Mouse (Mus musculus) CD4-positive naive resting alpha-beta T cell, adult 76 days (primary cell): ENCODE data around the gene Smarcd3. TPM values are rescaled to one million over a fixed set of nuclear protein-coding genes. Genes with fewer than 3 reads are reported as not detected.

Experiments used
- total RNA-seq: library from RNA; stranded (reverse); gene quantifications from one replicate; pipeline ENCODE4 v1.2.4, GENCODE M21; 2023

Gene Smarcd3
- total RNA-seq: not detected

DNA sequence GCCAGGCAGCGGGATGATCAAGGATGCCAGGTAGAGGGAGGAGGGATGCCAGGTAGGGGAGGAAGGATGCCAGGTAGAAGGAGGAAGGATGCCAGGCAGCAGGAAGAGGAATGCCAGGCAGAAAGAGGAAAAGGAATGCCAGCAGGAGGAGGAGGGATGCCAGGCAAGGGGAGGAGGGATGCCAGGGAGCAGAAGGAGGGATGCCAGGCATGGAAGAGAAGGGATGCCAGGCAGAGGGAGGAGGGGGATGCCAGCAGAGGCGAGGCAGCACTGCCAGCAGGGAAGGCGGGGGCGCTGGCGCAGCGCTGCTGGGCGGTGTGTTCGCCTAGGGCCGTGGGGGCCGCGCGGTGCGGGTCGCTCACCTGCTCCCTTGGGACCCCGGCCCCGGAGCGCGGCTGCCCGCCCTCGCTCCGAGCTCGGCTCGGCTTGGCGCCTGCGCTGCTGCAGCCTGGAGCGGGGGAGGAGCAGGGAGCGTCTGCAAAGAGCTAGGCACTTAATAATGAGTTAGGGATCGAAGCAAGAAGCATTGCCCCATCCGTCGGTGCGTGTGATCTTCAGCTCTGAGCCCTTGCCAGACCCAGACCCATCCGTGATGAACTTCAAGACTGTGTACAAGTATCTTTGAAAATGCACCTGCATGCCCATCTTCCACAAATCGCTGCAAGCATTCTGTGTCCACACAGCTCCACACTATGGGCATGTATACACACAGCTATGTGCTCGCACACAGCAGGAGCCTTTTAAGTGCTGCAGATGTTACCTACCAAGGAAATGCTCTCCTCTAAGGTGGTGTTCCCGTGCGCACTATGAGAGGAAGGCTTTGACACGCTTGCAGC lies at the start of gene Smarcd3:
Gene Smarcd3 (minus strand): TSS at position 426 of the 836 bp plus-strand sequence.

DNA sequence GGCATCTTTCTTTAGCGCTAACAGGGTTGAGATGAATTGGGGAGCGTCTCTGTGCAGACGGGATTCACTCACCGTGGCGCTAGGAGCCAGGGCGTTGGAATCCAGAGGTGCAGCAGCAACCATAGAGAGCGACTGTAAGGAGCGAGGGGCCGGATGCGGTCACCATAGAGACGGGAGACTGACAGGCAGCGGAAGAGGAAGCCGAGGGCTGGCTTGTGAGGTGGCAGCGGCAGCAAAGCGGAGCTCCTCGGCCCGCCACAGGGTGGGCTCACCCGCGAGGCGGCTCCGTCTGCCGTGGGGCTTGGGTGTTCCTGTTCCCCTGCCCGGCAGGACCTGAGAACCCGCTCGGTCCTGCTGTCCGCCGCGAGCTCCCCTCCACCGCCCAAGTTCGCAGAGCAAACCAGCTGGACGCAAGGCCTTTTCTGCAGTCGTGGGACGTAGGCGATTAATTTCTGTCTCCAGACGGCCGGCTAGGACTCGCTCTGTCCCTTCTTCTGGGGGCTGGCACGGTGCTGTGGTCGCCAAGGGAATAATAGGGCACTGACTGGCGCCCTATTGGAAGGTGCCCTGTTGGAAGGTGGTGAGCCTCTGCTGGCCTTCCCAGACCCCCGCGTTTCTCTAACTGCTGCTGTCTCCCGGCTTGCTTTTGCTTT lies 37.5 kb downstream of the Smarcd3 start, which contains the start of gene Chpf2:
Gene Chpf2 (plus strand): TSS at position 195 of the 653 bp plus-strand sequence.

GRCm38 (mm10) chr5:24577183-24577929 lies 46.9 kb downstream of the Smarcd3 start, which contains the start of gene Abcf2:
Gene Abcf2 (minus strand): TSS chr5:24577467.

GRCm38 (mm10) chr5:24556709-24557108 lies 67.5 kb downstream of the Smarcd3 start, which contains the start of gene 4931409K22Rik:
Gene 4931409K22Rik (minus strand): TSS chr5:24556809.

Other genes starting within 250 kb of the Smarcd3 start
- gene Atg9b, start 232.3 kb downstream of the Smarcd3 start, total RNA-seq: 0.53 TPM
- gene Abcb8, start 230.7 kb downstream of the Smarcd3 start, total RNA-seq: 17.6 TPM
- 0.41 TPM for gene Asic3, start 211.0 kb downstream of the Smarcd3 start, total RNA-seq
- 33.5 TPM for gene Cdk5, start 200.9 kb downstream of the Smarcd3 start, total RNA-seq
- gene Slc4a2, start 200.6 kb downstream of the Smarcd3 start, total RNA-seq: 53.7 TPM
- 74.5 TPM for gene Fastk, start 179.1 kb downstream of the Smarcd3 start, total RNA-seq
- 21.1 TPM for gene Tmub1, start 176.6 kb downstream of the Smarcd3 start, total RNA-seq
- 88.7 TPM for gene Agap3, start 172.2 kb downstream of the Smarcd3 start, total RNA-seq
- gene Gbx1, start 97.2 kb downstream of the Smarcd3 start, total RNA-seq: not detected
- not detected for gene Asb10, start 83.4 kb downstream of the Smarcd3 start, total RNA-seq
- gene 4931409K22Rik, start 67.6 kb downstream of the Smarcd3 start, total RNA-seq: not detected
- gene Abcf2, start 46.9 kb downstream of the Smarcd3 start, total RNA-seq: 42.8 TPM
- gene Chpf2, start 37.7 kb downstream of the Smarcd3 start, total RNA-seq: 28.8 TPM
- 110 TPM for gene Nub1, start 61.1 kb upstream of the Smarcd3 start, total RNA-seq
- not detected for gene Wdr86, start 106.3 kb upstream of the Smarcd3 start, total RNA-seq
- gene Crygn, start 133.6 kb upstream of the Smarcd3 start, total RNA-seq: not detected
- 69.1 TPM for gene Rheb, start 218.2 kb upstream of the Smarcd3 start, total RNA-seq